Mouse (Mus musculus): ENCODE measurements at regions not wholly inside any gene's neighbourhood (a gene's known extent, or its start where the extent isn't known, plus 50 kb on each side); places are given as distances from the start of the nearest gene placed in this dataset.

- ATAC-seq (ENCODE audit: low TSS enrichment): no peak
Observed at GRCm38 (mm10) chr5:58286680-58287223, 569.0 kb downstream of the Pcdh7 start.

- ATAC-seq (ENCODE audit: low TSS enrichment): no peak
Observed at GRCm38 (mm10) chr5:58291261-58291660, 573.5 kb downstream of the Pcdh7 start.

GRCm38 (mm10) chr5:58294903-58295302 lies 577.1 kb downstream of the Pcdh7 start:
- no peak for ATAC-seq (ENCODE audit: low TSS enrichment)

- ATAC-seq (ENCODE audit: low TSS enrichment): peak; percentile 98
Observed at GRCm38 (mm10) chr5:58331356-58331755, 613.6 kb downstream of the Pcdh7 start.
